Mouse (Mus musculus): ENCODE measurements at regions not wholly inside any gene's neighbourhood (a gene's known extent, or its start where the extent isn't known, plus 50 kb on each side); places are given as distances from the start of the nearest gene placed in this dataset.
"Not testable (repeated sequence)": the region's sequence is repeated elsewhere in the genome, so short reads cannot be mapped to it uniquely, and the experiment has no call there.

DNA sequence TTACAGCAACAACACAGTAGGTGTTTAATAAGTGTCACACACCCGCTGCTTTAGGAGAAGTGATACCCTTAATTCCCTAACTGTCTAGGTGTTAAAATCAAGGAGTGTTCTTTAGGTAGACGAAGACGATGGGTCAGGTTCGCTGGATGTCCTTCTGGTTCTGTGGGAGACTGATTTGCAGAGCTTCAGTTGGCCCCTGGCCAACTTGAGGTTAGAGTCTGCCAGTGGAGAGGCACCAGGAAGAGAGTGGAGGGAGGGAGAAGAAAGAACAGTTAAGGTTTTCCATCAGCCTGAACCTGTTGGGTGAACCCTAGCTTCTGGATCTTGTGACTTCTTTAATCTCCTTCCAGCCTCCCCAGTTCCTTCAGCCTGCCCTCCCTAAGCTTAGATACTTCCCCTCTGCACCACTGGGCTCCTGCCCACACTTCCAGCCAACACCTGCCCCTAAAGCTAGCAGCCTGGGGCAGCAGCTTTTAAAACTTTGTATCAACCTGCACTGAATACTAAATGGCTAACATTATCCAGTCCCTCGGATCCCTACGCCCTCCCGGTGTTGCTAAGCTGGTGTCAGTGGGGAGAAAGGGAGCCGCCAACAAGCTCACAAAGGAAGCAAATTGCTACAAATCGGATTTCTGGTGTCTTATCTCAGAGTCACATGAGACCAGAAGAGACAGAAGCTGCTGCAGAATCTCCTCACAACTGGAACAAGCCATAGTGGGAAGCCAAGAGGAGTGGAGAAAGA, 62.1 kb upstream of the Adgrl1 start:
- H3K27ac ChIP-seq (ENCODE audit: insufficient read depth, low read depth, low read length): no peak overlapping the region
- H3K27me3 ChIP-seq (replicated peaks; ENCODE audit: control insufficient read depth, insufficient read depth, low read length): no peaks in the 10 kb centered on the region
- 59% methylated on average over 9 of the region's 9 CpGs for WGBS
- TF ChIP-seq POLR2A (IDR thresholded peaks at IDR 0.05; ENCODE audit: low read depth, low read length) (no peak), CTCF (conservative IDR thresholded peaks at IDR 0.05; ENCODE audit: insufficient read depth, insufficient read length, low read depth, low read length) (no peak)
- no peaks in the 10 kb centered on the region for H3K36me3 ChIP-seq (ENCODE audit: control insufficient read depth, insufficient read depth, low read length)
- H3K4me3 ChIP-seq (ENCODE audit: insufficient read depth, low read depth, low read length): no peak overlapping the region
- peak; percentile 13 for DNase-seq
- no peaks in the 10 kb centered on the region for H3K4me1 ChIP-seq (ENCODE audit: control insufficient read depth, insufficient read depth, low read length)

DNA sequence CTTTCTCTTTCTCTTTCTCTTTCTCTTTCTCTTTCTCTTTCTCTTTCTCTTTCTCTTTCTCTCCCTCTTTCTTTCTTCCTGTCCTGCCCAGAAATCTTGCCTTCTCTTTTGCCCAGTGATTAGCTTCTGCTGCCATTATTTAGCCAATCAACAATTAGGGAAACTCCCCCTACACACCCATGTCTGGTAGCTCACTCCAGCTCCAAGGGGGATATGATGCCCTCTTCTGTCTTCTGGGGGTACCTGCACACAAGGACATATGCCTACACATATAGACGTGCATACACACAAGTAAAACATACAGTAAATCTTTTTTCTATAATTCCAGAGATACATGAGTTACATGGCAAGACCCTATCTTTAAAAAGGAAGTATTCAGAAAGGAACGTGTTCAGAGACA, 70.1 kb upstream of the Adgrl1 start:
- Histone ChIP-seq H3K4me1 (ENCODE audit: control insufficient read depth, insufficient read depth, low read length) (no peaks in the 10 kb centered on the region), H3K36me3 (ENCODE audit: control insufficient read depth, insufficient read depth, low read length) (no peaks in the 10 kb centered on the region), H3K4me3 (ENCODE audit: insufficient read depth, low read depth, low read length) (no peak overlapping the region), H3K27me3 (replicated peaks; ENCODE audit: control insufficient read depth, insufficient read depth, low read length) (no peaks in the 10 kb centered on the region), H3K27ac (ENCODE audit: insufficient read depth, low read depth, low read length) (no peak overlapping the region)
- 79% methylated on average over 2 of the region's 2 CpGs for WGBS
- DNase-seq: no peak
- TF ChIP-seq POLR2A (IDR thresholded peaks at IDR 0.05; ENCODE audit: low read depth, low read length) (no peak), CTCF (conservative IDR thresholded peaks at IDR 0.05; ENCODE audit: insufficient read depth, insufficient read length, low read depth, low read length) (no peak)

GRCm38 (mm10) chr8:83824925-83825680, 74.8 kb upstream of the Adgrl1 start:
- H3K4me1 ChIP-seq (ENCODE audit: control insufficient read depth, insufficient read depth, low read length): no peaks in the 10 kb centered on the region
- 84% methylated on average over 17 of the region's 17 CpGs for WGBS

DNA sequence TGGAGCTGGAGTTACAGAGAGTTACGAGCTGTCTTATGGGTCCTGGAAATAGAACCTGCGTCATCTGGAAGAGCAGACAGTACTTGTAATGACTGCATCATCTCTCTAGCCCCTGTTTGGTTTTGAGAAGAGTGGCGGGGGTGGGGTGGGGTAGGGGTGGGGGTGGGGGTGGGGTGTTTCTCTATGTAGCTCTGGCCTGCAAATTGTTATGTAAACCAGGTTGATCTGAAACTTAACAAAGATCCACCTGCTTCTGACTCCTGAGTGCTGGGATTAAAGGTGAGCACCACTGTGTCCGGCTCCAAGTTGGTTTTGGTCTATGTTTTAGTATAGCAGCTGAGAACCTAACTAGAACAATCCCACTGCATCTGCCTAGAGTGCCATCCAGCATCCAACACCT, 78.0 kb upstream of the Adgre5 start:
- no peaks in the 10 kb centered on the region for H3K27me3 ChIP-seq (replicated peaks; ENCODE audit: control insufficient read depth, insufficient read depth, low read length)
- 85% methylated on average over 4 of the region's 4 CpGs for WGBS
- H3K4me3 ChIP-seq (ENCODE audit: insufficient read depth, low read depth, low read length): no peak overlapping the region
- no peaks in the 10 kb centered on the region for H3K36me3 ChIP-seq (ENCODE audit: control insufficient read depth, insufficient read depth, low read length)
- TF ChIP-seq POLR2A (IDR thresholded peaks at IDR 0.05; ENCODE audit: low read depth, low read length) (no peak), CTCF (conservative IDR thresholded peaks at IDR 0.05; ENCODE audit: insufficient read depth, insufficient read length, low read depth, low read length) (no peak)
- H3K4me1 ChIP-seq (ENCODE audit: control insufficient read depth, insufficient read depth, low read length): no peaks in the 10 kb centered on the region
- DNase-seq: no peak
- H3K27ac ChIP-seq (ENCODE audit: insufficient read depth, low read depth, low read length): no peak overlapping the region

More at GRCm38 (mm10) chr8:83824925-83825680, 74.8 kb upstream of the Adgrl1 start:
- DNase-seq: no peak
- no peaks in the 10 kb centered on the region for H3K27me3 ChIP-seq (replicated peaks; ENCODE audit: control insufficient read depth, insufficient read depth, low read length)
- no peak for TF ChIP-seq POLR2A (IDR thresholded peaks at IDR 0.05; ENCODE audit: low read depth, low read length)
- TF ChIP-seq CTCF (conservative IDR thresholded peaks at IDR 0.05; ENCODE audit: insufficient read depth, insufficient read length, low read depth, low read length): no peak
- H3K36me3 ChIP-seq (ENCODE audit: control insufficient read depth, insufficient read depth, low read length): no peaks in the 10 kb centered on the region
- H3K27ac ChIP-seq (ENCODE audit: insufficient read depth, low read depth, low read length): no peak overlapping the region
- no peak overlapping the region for H3K4me3 ChIP-seq (ENCODE audit: insufficient read depth, low read depth, low read length)

GRCm38 (mm10) chr8:83810651-83811050, 69.5 kb upstream of the Adgre5 start:
- WGBS: 85% methylated on average over 2 of the region's 2 CpGs
- no peak overlapping the region for H3K4me3 ChIP-seq (ENCODE audit: insufficient read depth, low read depth, low read length)
- H3K27ac ChIP-seq (ENCODE audit: insufficient read depth, low read depth, low read length): no peak overlapping the region
- no peaks in the 10 kb centered on the region for H3K36me3 ChIP-seq (ENCODE audit: control insufficient read depth, insufficient read depth, low read length)
- H3K27me3 ChIP-seq (replicated peaks; ENCODE audit: control insufficient read depth, insufficient read depth, low read length): no peaks in the 10 kb centered on the region
- TF ChIP-seq CTCF (conservative IDR thresholded peaks at IDR 0.05; ENCODE audit: insufficient read depth, insufficient read length, low read depth, low read length) (no peak), POLR2A (IDR thresholded peaks at IDR 0.05; ENCODE audit: low read depth, low read length) (no peak)
- H3K4me1 ChIP-seq (ENCODE audit: control insufficient read depth, insufficient read depth, low read length): no peaks in the 10 kb centered on the region
- no peak for DNase-seq

DNA sequence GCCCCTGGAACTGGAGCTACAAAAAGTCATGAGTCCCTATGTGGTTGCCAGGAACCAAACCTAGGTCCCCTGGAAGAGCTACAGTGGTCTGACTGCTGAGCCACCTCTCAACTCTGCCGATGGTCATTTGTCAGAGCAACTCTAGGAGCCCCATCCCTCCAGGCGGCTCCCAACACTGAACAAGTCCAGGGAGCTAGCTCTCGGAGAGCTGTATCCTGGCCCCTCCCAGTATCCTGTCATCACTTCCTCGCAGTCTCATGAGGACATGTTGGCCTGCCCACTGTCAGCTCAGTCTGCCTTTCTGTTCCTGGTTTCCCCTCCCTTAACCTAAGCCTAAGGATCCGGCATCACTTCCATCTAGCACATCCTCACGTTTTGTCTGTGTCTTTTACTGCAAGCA, 64.5 kb upstream of the Adgre5 start:
- TF ChIP-seq POLR2A (IDR thresholded peaks at IDR 0.05; ENCODE audit: low read depth, low read length) (no peak), CTCF (conservative IDR thresholded peaks at IDR 0.05; ENCODE audit: insufficient read depth, insufficient read length, low read depth, low read length) (no peak)
- Histone ChIP-seq H3K4me3 (ENCODE audit: insufficient read depth, low read depth, low read length) (no peak overlapping the region), H3K4me1 (ENCODE audit: control insufficient read depth, insufficient read depth, low read length) (no peaks in the 10 kb centered on the region), H3K27me3 (replicated peaks; ENCODE audit: control insufficient read depth, insufficient read depth, low read length) (no peaks in the 10 kb centered on the region), H3K27ac (ENCODE audit: insufficient read depth, low read depth, low read length) (no peak overlapping the region), H3K36me3 (ENCODE audit: control insufficient read depth, insufficient read depth, low read length) (no peaks in the 10 kb centered on the region)
- peak; percentile 9 for DNase-seq
- WGBS: 61% methylated on average over 6 of the region's 6 CpGs

DNA sequence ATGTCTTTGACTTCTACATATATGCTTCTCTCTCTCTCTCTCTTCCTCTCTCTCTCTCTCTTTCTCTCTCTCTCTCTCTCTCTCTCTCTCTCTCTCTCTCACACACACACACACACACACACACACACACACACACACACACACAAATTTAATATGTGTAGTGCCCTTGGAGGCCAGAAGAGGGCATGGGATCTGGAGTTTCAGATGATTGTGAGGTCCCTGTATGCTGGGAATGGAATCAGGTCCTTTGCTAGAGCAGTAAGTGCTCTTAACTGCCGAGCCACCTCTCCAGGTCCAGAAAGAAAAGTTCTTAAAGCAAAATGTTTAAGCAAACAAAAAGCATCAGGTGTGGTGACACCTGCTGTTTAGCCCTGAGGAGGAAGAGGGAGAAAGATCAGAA, 62.2 kb upstream of the Adgre5 start:
- H3K4me1 ChIP-seq (ENCODE audit: control insufficient read depth, insufficient read depth, low read length); H3K36me3 ChIP-seq (ENCODE audit: control insufficient read depth, insufficient read depth, low read length); H3K27ac ChIP-seq (ENCODE audit: insufficient read depth, low read depth, low read length); H3K4me3 ChIP-seq (ENCODE audit: insufficient read depth, low read depth, low read length); H3K27me3 ChIP-seq (replicated peaks; ENCODE audit: control insufficient read depth, insufficient read depth, low read length): not testable (repeated sequence)
- WGBS: 49% methylated on average over 1 of the region's 1 CpGs
- peak; percentile 35; the same call in 1 of the 2 replicates for TF ChIP-seq CTCF (conservative IDR thresholded peaks at IDR 0.05; ENCODE audit: insufficient read depth, insufficient read length, low read depth, low read length)
- DNase-seq: peak; percentile 41
